ENCODE assay signal across 8 mouse cellular contexts in genomic region chr1:164303821-164304220, GRCm38 (mm10). TPM values are rescaled to one million over a fixed set of nuclear protein-coding genes. Genes with fewer than 3 reads are reported as not detected.
DNase-seq lines count a peak whose midpoint lies in the region; ATAC-seq and TF ChIP-seq lines count a peak whose summit lies in the region.

Gene Nme7, plus strand, starts transcription at chr1:164304121.

- peaks cover 39% of the 10 kb centered on the region for H3K79me2 ChIP-seq in C2C12 (ENCODE audit: control insufficient read depth, insufficient read depth)

- no peak within 1 kb of the TSS for H3K4me2 ChIP-seq in embryonic facial prominence, embryonic 15.5 days (replicated peaks)
- no peak within 1 kb of the TSS for H3K4me2 ChIP-seq in neural tube, embryonic 12.5 days (replicated peaks)

- H3K27me3 ChIP-seq in C2C12 (ENCODE audit: control insufficient read depth, insufficient read depth, insufficient read length): no peaks in the 10 kb centered on the region
- H3K27me3 ChIP-seq in embryonic facial prominence, embryonic 15.5 days: no peaks in the 10 kb centered on the region
- H3K27me3 ChIP-seq in neural tube, embryonic 12.5 days (replicated peaks): no peaks in the 10 kb centered on the region

- no peak within 1 kb of the TSS for H3K4me3 ChIP-seq in C2C12 (ENCODE audit: insufficient read depth, poor library complexity, severe bottlenecking)
- H3K4me3 ChIP-seq in embryonic facial prominence, embryonic 15.5 days (replicated peaks): no peak within 1 kb of the TSS
- H3K4me3 ChIP-seq in neural tube, embryonic 12.5 days: no peak within 1 kb of the TSS

- H3K79me3 ChIP-seq in C2C12 (ENCODE audit: low read depth): peaks cover 13% of the 10 kb centered on the region

- intact Hi-C loops in gastrocnemius, postnatal 36 days (cut with DNase I): no loop called here

- TF ChIP-seq CTCF in C2C12 (IDR thresholded peaks at IDR 0.05; ENCODE audit: control insufficient read depth, insufficient read depth, insufficient read length): no peak

- no peak for ATAC-seq in embryonic facial prominence, embryonic 15.5 days (ENCODE audit: insufficient number of reproducible peaks, low FRiP score, low TSS enrichment, low read depth)
- no peak for ATAC-seq in neural tube, embryonic 12.5 days (ENCODE audit: low FRiP score, low read depth)

- no peak within 1 kb of the TSS for H3K27ac ChIP-seq in embryonic facial prominence, embryonic 15.5 days (replicated peaks)
- H3K27ac ChIP-seq in neural tube, embryonic 12.5 days: no peak within 1 kb of the TSS

- no peaks in the 10 kb centered on the region for H3K9me3 ChIP-seq in embryonic facial prominence, embryonic 15.5 days (replicated peaks)
- no peaks in the 10 kb centered on the region for H3K9me3 ChIP-seq in neural tube, embryonic 12.5 days

- H3K9ac ChIP-seq in embryonic facial prominence, embryonic 15.5 days: no peak within 1 kb of the TSS
- H3K9ac ChIP-seq in neural tube, embryonic 12.5 days: no peak within 1 kb of the TSS

- H3K36me3 ChIP-seq in C2C12 (ENCODE audit: control insufficient read depth, insufficient read depth): peaks cover 47% of the 10 kb centered on the region
- H3K36me3 ChIP-seq in embryonic facial prominence, embryonic 15.5 days: peaks cover 45% of the 10 kb centered on the region
- H3K36me3 ChIP-seq in neural tube, embryonic 12.5 days: peaks cover 32% of the 10 kb centered on the region

- 79% methylated on average over 5 of the region's 5 CpGs for WGBS in embryonic facial prominence, embryonic 15.5 days
- WGBS in neural tube, embryonic 12.5 days: 87% methylated on average over 5 of the region's 5 CpGs

- H3K4me1 ChIP-seq in embryonic facial prominence, embryonic 15.5 days: peaks cover 19% of the 10 kb centered on the region
- peaks cover 8% of the 10 kb centered on the region for H3K4me1 ChIP-seq in neural tube, embryonic 12.5 days

- no peak for DNase-seq in frontal cortex, adult 2 months (ENCODE audit: extremely low spot score in 1 of 2, low spot score in 1 of 2)
- DNase-seq in frontal cortex, postnatal 14 days (ENCODE audit: low spot score in 2 of 2): no peak
- DNase-seq in layer of hippocampus, postnatal 36 days: no peak
- DNase-seq in gastrocnemius, postnatal 36 days: no peak
- DNase-seq in MN1 (ENCODE audit: low spot score): no peak

- H3ac ChIP-seq in C2C12 (ENCODE audit: control insufficient read depth, insufficient read length, low read depth): no peak within 1 kb of the TSS

TF ChIP-seq in C2C12, 6 proteins besides CTCF, POLR2A, EP300 and RAD21:
- no peak for TF ChIP-seq MAX (IDR thresholded peaks at IDR 0.05)
- no peak for TF ChIP-seq MYOD1 (IDR thresholded peaks at IDR 0.05; ENCODE audit: control insufficient read depth, insufficient read length, low read depth)
- TF ChIP-seq CEBPB (IDR thresholded peaks at IDR 0.05; ENCODE audit: low read depth): no peak
- no peak for TF ChIP-seq MYOG (IDR thresholded peaks at IDR 0.05; ENCODE audit: control insufficient read depth, extremely low read depth, insufficient read length)
- no peak for TF ChIP-seq USF1 (IDR thresholded peaks at IDR 0.05; ENCODE audit: low read depth)
- no peak for TF ChIP-seq FOSL1 (IDR thresholded peaks at IDR 0.05; ENCODE audit: insufficient read depth, low read length, poor library complexity, severe bottlenecking)
TF ChIP-seq in C2C12: peak in this region for 0.

RNA-seq across cellular contexts. Expression of gene Nme7, which starts in this region (rescaled TPM):
- 22.2 and 24.7 TPM in 2 replicates for polyA plus RNA-seq in frontal cortex, adult 2 months (2012; rRNA removed)
- 19.0 TPM for polyA plus RNA-seq in C2C12 (2012; fragmentation: generic; extraction: Trizol)
- 39.7 and 43.7 TPM in 2 replicates for polyA plus RNA-seq in embryonic facial prominence, embryonic 15.5 days (2015; fragmentation: Nextera tagmentation; extraction: Ambion mirVana)
- 10 to 100 TPM; 24.6 to 26.1 TPM for total RNA-seq in layer of hippocampus, postnatal 36 days (2021)
- polyA plus RNA-seq in neural tube, embryonic 12.5 days (2016; fragmentation: Nextera tagmentation; extraction: Ambion mirVana): 24.9 and 26.4 TPM in 2 replicates
- total RNA-seq in gastrocnemius, postnatal 36 days (2021): 1 to 10 TPM; 2.1 TPM

Comparison
In these comparisons a context has a peak if more than half of its experiments do, and no peak if none do; other contexts are left out.
1. RNA of gene Nme7 (total RNA-seq): 24.6 to 26.1 TPM in layer of hippocampus, postnatal 36 days; 2.1 TPM in gastrocnemius, postnatal 36 days; every median in the first group is over 4 times any median in the second.